Mouse (Mus musculus) cerebellum, postnatal 36 days (tissue): Measurements from ENCODE around the gene Atxn2.
A peak's percentile ranks its signal among the peaks of the same experiment; 100 is the strongest.

Source experiments
- DNase-seq, 2 experiments: peaks; one replicate each; pipeline ENCODE4 v3.0.0; 2021 to 2022; ENCODE audit warnings: mixed read lengths in 2 of 2

The Atxn2 gene

DNA sequence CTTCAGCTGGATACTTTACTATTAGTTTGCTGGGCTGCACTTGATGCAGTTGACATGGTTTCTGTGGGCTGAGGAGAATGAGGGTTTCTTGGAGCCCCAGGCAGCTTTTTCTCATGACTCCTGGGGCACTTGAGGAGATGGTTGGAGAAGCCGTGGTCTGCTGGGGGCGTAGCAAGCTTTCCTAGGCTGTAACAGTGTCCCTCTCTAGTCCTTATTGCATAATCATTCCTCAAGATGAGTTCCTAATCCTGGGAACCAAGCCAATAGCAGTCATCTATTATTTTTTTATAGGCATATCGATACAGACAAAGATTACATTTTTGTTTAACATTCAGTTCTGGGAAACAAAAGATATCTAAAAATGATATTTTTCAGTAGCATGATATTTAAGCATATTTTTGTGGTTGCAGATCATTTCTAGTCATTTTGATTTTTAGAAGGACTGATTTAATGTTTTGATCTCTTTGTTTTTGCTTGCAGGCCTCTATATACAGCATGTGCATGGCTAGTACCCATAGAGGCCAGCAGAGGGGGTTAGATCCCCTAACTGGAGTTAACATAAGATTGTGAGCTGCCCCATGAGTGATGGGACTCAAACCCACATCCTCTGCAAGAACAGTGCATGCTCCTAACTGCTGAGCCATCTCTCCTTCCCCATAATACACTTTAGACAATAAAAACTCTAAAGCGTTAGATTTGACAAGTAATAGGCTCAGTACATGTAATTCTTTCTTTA is 55.1 kb downstream of the Atxn2 start:
- no peak for DNase-seq

GRCm38 (mm10) chr5:121767564-121767963 is 56.4 kb downstream of the Atxn2 start:
- DNase-seq = no peak

GRCm38 (mm10) chr5:121769827-121770226 is 58.7 kb downstream of the Atxn2 start:
- no peak for DNase-seq

- DNase-seq = no peak
Observed at GRCm38 (mm10) chr5:121771611-121772010, 60.5 kb downstream of the Atxn2 start.

- DNase-seq = peak in 1 of 2 experiments; percentile 27
Observed at GRCm38 (mm10) chr5:121778485-121779119, 67.5 kb downstream of the Atxn2 start.

DNA sequence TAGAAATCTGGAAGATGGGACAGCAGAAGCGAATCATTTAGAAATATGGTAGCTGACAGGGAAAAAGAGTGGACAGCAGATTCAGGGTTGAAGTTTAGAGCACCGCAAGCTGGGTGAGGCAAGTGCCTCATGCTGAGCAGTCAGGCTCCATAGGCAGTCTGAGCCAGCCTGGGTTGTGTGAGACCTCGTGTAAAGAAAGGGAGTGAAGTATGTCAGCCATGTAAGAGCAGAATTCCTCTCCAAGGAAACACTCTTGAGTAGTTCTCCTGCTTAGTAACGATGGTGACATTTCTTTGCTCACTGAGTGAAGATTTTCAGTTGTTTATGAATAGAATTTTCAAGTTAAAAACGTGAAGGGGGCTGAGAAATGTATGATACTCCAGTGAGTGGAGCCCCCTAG is 69.0 kb downstream of the Atxn2 start:
- DNase-seq = no peak

- DNase-seq = no peak
Observed at GRCm38 (mm10) chr5:121782467-121782866, 71.3 kb downstream of the Atxn2 start.

- peak in 1 of 2 experiments; percentile 12 for DNase-seq
Observed at GRCm38 (mm10) chr5:121783862-121784500, 72.8 kb downstream of the Atxn2 start.

- no peak for DNase-seq
Observed at GRCm38 (mm10) chr5:121791026-121791425, 79.9 kb downstream of the Atxn2 start.

DNA sequence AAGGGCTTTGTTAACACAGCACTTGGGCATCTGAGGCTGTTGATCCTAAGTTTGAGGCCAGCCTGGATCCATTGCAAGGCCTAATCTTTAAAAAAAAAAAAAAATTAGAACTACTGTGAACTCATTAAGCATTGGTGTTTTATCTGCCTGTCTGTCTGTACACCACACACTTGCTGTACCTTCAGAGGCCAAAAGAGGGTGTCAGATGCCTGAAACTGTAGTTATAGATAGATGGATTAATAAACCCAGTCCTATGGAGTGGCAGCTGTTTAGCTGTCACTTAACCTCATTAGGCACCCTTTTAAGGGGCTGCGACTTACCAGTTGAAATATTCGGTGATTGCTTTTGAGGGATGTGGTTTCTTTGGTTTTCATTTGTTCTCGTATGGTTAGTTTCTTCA is 84.7 kb downstream of the Atxn2 start:
- DNase-seq = no peak

- DNase-seq = no peak
Observed at GRCm38 (mm10) chr5:121798447-121798846, 87.3 kb downstream of the Atxn2 start.

DNA sequence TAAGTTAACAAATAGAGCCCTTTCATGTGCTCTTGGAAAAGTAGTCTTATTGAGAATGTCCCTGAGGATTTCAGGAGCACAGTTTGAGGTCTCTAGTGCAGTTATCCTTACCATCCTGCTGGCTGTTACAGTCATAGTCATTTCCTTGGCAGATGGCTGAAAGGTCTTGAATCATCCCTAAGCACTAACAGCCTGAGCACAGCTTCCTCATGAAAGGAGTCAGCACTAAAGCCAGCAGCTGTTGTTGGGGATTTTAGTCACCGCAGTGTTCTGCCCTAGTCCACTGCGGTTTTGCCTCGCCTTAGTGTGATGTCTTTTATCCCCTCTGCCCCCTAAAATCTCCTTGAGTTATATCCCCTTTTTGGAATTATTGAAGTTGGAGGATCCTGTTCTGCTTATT is 96.0 kb downstream of the Atxn2 start:
- peak in 1 of 2 experiments; percentile 24 for DNase-seq

GRCm38 (mm10) chr5:121808202-121808601 is 97.1 kb downstream of the Atxn2 start:
- no peak for DNase-seq

DNA sequence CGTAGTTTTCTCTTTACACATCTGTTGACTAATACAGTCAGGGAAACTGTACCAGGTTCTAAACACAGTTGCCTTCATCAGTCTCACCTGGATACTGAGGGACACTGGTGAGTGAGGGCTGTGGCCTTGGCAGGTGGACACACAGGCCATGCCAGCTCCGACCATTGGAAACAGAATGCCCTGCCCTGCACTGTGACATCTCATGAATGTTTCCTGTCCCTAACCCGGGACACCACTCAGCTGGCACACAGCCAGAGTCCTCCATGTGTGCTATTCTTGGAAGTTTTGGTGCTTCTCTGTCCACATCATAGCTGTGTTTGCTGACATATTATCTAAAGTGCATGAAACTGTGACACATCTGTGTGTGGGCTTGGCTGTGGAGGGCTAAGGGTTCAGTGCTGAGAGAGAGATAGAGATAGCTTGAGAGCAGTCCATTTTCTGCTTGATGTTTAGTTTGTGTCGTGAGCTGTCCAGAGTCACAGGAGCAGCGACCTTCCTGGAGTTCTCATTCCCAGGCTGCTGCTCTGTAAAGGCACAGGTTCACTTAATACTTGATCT is 98.6 kb downstream of the Atxn2 start:
- peak; percentile 37 to 52 for DNase-seq

DNA sequence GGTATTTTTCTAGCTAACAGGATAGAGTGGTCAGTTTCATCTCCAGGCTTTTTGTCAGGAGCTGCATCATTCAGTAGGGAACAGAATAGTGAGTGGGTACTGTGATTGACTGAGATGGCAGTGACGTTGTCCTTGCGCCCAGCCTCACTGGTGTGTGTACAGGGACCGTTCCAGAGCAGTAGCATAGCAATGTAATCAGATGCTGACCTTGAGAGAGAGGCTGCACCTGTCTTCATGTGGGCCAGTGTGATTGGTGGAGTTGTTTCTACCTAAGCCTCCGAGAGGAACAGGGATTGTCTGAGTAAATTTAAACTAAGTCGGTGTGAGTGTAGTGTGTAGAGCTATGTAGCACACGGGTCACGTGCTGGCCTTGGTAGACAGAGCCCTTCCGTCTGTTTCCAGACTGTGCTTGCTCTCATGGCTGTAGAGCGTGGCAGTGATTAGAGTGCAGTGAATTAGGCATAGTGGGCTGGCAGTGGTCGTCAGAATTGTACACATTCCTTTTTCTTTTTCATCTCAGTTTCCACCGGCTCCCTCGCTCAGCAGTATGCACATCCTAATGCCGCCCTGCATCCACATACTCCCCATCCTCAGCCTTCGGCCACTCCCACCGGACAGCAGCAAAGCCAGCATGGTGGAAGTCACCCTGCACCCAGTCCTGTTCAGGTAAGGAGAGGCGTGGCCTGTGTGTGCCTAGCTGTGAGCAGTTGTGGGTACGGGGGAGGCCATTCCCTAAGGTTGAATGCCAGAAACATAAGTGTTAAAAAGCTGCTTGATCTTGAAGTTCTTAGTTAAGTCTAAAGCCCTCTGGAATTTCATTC is 99.4 kb downstream of the Atxn2 start:
- DNase-seq = peak; percentile 9 to 11

GRCm38 (mm10) chr5:121811485-121811931 is 100.4 kb downstream of the Atxn2 start:
- DNase-seq = peak; percentile 43 to 44

DNA sequence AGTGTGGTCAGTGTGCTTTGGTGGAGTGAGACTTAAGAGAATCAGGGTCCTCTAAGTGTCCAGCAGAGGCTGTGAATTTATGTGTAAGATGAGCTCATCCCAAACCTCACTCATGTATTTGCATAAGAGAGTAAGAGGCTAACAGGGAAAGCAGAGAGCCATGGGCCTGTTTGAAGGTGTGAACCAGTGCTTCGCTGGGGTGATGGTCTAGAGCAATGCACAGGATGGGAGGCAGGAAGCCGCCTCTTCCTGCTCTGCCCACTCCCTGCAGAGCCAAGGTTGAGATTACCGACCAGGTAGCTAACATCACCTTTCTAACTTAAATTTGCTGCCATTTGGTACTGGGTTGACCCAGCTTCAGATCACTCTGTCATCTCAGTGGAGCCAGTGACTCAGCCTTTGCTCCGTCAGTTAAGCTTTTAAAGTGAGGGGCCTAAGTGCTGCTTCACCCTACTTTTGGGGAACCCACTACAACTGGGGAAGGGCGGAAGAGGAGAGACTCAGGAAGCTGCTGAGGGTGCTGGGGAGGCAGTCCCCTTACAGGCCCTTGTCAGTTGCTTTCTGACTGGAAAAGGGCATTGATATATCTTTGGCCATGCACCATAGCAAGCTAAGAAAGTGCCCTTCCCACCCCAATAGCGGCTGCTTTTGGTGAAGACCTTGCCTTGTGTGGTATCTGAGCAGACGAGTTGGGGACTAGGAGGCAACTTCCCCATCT is 101.5 kb downstream of the Atxn2 start:
- DNase-seq = no peak

DNA sequence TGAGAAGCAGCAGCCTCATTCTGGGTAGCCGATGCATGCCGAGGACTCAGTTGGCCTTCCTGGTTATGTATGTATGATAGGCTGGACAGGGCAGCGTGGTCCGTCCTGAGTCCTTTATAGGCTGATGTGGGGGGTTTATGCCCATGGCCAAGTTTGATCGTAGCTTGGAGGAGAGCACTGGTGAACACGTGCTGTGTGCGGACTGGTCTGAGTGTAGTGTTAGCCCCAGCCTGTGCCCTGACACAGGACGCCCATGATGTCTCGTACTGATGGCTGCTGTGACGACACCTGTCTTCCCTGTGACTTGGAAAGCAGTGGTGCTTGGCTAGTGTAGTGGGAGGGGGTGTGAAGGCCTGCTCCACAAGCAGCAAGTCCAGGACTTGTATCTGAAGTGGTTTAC is 102.6 kb downstream of the Atxn2 start:
- DNase-seq = no peak

DNA sequence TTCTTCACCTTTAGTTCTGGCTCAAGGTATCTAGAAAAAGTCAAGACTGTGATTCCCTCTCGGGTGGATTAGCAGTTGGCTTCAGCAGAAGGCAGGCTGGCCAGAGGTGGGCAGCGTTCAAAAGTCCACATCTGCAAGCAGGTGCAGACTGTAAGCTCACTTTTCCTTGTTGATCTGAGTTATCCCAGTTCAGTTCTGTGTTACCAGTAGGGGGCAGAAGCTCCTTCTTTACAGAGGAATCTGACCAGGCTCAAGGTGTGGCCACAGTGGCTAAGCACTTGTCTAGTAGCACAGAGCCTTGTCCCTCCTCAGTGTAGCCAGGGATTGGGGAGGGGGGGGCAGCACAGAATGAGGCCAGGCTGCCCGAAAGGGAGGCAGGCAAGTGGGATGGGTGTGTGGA is 103.9 kb downstream of the Atxn2 start:
- peak; percentile 63 to 78 for DNase-seq

DNA sequence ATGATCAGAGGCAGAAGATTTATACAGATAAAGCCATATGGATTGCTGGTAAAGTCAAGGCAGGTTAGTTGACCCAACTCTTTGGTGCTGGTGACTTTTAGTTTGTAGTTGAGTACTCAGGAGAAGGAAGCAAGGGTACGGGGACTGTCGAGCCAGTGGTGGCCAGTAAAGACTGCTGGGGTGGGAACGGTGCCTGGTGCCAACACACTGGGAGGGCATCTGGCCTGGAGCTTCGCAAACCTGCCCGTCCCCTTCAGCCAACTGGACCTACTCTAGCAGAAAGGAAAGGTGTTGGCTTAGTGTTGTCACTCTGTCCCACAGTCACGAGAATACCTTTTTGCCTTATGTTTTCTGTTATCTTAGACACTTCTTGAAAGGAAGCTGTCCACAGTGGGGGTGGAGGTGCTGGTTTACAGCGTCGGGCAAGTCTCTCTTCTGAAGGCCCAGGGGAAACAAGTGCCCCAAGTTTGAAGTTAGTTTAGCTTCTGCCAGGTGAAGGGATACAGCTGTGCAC is 104.8 kb downstream of the Atxn2 start:
- peak in 1 of 2 experiments; percentile 20 for DNase-seq

DNA sequence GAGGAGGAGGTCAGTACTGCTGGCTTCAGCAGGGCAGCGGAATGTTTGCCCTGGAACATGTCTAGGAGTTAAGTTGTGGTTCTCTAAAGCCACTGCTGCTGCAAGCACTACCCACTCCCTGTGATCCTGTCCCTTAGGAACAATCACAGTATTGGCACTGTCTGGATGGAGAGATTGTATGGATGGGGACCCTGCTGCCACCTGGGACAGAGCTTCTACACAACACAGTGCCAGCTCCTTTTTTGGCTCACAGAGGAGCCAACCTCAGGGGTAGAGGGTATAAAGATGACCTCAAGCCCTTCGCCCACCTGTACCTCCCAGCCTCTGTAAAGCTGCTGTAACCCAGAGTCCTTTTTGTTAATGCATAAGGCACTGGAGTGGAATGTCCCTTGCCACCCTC is 105.5 kb downstream of the Atxn2 start:
- peak in 1 of 2 experiments; percentile 3 for DNase-seq

DNA sequence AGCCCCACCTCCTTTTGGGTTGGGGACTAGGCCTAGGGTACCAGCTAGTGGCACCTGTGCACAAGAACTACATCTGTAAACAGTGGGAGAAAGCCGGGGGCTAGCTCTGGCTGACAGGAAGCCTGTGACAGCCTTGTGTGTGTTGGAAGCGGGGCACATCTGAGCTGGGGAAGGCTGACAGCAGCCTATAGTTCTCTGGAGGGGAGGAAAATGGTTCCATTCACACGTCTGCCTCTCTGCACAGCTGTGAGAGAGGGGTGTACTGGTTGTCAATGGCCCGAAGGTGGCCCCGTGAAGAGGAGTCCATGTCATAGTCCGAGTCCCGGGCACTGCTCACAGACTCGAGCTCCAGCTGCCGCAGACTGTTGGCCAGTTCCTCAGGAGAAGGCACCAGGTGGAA is 106.4 kb downstream of the Atxn2 start:
- no peak for DNase-seq
